Mouse (Mus musculus) left cerebral cortex, postnatal 25 days (tissue): ENCODE measurements at regions not wholly inside any gene's neighbourhood (a gene's known extent, or its start where the extent isn't known, plus 50 kb on each side); places are given as distances from the start of the nearest gene placed in this dataset.

Source experiments
- DNase-seq, 2 experiments: peaks; one replicate each; pipeline ENCODE4 v3.0.0; 2022; ENCODE audit warnings: low spot score in 2 of 2, mixed read lengths in 1 of 2
- intact Hi-C: fragments of 180-260 bp; cut with DNase I; formaldehyde crosslinking; loops from one replicate; pipeline ENCODE4 v1.15.1; 2025

DNA sequence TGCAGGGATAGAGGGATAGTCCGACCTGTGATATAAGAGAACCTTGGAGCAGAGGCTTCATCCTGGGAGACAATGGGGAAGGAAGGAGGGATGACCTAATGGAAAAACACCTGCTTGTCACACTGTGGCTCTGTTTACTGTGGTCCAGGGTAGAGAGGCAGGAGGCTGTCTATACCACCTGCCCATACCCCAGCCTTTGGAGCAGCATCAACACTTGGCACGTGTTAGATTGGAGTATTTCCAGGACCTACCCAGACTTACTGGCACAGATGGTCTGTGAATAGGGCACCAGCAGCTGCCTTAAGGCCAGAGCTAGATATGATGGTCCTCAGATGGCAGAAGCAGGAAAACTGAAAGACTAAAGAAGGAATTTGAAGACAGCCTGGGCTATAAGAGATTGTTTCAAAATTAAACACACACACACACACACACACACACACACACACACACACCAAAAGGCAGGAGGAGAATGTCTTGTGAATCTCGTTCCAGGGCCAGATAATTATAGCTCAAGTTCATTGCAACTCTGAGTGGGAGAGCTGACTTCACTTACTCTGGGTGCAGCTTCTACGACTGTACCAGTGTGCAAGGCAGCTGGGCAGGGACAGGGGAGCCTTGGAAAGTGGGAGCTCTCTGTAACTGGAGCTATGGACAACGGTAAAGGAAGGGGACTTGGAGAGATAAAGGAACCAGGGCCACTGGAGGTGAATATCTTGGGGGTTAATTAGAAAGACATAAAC is 227.8 kb upstream of the Sdk2 start:
- DNase-seq, result peak in 1 of 2 experiments; percentile 13
- intact Hi-C loops, result no loop called here

DNA sequence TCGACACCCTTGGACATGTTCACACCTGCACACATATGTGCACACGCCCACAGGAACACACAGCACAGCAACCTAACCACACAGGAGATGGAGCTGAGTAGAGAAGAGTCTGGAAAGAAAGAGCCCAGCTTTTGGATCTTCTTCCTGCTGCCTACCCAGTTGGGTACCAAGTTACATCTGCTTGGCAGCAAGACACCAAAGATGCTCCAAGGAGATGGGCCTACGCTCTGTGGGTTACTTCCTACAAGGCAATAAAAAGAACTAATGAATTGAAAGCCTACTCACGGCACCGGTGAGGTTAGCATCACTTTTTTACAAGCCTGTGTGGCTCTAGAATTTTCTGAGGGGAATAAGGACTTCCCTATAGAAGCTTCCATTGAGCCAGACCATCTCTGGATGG is 224.4 kb upstream of the Sdk2 start:
- intact Hi-C loops, result no loop called here
- peak in 1 of 2 experiments; percentile 58 for DNase-seq

DNA sequence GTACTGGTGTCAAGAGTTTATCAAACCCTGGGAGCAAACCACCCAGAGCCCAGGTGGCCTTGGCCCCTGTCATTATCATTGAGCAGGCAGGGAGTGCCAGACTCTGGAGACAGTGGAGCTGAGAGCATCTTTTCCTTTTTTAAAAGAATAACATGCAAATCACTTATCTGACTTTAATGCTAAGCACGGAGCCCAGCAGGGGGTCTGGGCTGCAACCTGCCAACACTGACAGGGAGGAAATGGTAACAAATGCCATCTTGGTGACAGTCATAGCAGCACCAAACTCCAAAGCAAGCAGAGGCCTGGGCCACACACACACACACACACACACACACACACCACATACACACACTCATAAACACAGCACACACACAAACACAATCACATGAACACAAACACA is 223.1 kb upstream of the Sdk2 start:
- intact Hi-C loops, result loop anchor here (5.0 kb wide), 1 partner anchor 93 kb away; no protein-coding TSS in a partner anchor
- no peak for DNase-seq

DNA sequence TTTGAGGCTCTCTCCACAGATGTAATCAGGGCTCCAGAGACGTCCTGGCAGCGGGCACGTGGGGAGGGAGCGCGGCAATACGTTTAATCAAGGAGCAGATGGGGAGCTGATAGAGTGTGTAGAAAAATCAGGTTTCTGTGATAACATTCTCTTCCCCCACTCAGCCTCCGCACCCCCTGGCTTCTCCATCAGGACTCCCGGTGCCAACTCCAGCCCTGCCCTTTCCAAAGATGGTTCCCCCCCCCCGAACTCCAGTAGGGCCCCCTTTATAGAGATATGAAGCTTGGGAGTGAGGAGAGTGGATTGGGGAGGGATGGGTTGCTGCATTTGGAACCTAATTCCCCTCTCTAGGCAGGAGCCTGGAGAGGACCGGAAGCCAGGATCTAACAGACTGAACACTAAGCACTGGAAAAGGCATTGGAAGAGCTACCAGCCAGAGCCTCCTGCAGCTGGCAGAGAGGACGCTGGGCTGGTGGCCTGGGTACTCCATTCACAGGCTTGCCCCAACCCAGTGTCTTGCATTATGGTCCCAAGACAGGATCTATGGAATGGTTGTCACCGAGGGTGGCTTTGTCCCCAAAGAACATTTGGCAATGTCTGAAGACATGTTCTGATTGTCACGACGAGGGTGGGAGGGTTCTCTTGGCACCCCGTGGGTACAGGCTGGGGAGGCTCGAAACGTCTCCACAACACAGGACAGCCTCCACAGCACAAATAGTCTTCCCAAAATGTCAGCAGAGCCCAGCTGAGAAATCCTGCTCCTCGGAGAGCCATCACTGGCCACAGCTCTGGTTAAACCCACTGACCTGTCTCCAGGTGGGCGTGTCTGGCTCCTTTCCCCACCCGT is 218.2 kb upstream of the Sdk2 start:
- intact Hi-C loops, result loop anchor here (2.0 to 5.0 kb wide), 3 partner anchors 88 to 418 kb away; partner anchors contain the start of gene Sdk2
- peak; percentile 35 to 80 for DNase-seq

DNA sequence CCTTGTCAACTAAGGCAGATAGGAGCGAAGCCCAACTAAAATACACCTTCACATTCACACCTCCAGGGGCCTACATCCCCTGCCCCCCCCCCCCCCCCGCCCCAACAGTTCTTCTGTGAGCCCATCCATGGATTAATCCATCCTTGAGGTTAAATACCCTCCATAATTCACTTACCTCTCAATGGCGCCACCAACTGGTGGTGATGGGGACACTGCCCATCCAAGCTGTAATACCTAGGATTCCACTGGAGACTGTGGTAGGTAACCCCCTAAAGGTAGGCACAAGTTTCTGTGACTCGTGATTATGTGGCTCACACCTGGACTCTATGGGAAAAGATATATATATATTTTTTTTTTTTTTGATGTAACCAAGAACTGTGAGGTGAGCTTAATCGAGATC is 216.4 kb upstream of the Sdk2 start:
- intact Hi-C loops, result loop anchor here (5.0 kb wide), 1 partner anchor 416 kb away; no protein-coding TSS in a partner anchor
- peak in 1 of 2 experiments; percentile 51 for DNase-seq

DNA sequence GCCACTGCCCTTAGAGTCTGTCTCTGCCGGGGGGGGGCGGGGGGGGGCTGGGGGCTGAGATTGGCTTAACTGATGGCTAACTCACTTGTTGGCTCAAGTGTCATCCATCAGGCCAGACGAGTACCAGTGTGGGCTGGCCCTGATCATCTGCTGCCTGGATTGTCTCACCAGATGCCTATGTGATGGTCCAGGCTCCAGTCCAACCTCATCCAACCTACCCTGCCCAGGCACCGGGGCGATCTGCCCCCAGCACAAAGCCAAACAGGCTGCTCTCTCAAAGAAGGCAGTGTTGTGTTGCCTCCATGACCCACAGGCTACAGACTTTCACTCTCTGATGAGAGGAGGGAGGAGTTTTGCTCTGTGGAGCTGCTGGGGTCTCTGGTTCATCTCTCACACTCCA is 215.7 kb upstream of the Sdk2 start:
- intact Hi-C loops, result loop anchor here (5.0 kb wide), 1 partner anchor 415 kb away; no protein-coding TSS in a partner anchor
- no peak for DNase-seq

DNA sequence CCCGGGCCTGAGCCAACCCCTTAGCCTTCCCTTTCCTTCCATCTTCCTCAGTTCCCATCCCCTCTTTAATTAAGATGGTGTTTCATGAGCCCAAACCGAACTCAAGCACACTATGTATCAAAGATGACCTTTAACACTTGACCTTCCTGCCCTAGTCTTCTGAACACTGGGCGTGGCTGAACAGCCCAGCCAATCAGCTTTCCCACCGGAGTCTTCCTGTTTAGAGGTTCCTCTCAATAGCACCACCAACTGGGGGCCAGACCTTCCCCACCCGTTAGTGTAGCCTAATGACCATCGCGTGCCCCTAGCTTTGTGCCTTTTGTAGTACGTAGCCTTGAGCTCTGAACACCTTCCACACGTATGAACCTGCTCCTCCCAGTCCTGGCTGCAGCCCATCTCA is 215.0 kb upstream of the Sdk2 start:
- no peak for DNase-seq
- intact Hi-C loops, result loop anchor here (5.0 kb wide), 1 partner anchor 415 kb away; no protein-coding TSS in a partner anchor

DNA sequence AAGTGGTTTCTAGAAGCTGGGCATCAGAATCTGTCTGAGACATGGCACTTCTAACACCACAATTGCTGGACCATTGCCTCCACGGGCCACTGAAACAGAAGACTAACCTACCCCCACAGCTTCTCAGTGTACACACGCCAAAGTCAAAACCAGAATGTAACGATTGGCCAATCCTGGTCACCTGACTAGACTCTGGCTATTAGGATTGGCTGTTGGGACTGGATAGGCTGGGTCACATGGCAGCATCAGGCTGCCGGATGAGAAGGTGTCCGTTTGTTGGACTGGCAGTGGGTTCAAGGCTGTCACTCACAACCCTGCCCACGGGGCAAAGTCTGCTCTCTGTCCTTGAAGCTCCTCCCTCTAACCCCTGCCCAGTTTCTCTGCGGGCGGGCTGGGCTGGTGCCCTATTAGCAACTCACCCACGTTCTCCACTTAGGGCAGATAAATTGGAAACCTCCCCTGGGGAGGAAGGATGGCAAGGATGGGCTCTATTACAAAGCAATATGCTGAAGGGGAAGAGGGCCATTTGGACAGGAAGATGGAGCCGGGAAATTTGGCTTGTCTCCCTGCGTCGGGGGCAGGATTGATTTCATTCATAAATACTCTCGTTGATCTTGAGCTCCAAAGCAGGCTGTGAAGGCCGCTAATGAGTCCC is 214.3 kb upstream of the Sdk2 start:
- intact Hi-C loops, result loop anchor here (5.0 kb wide), 1 partner anchor 414 kb away; no protein-coding TSS in a partner anchor
- DNase-seq, result no peak

DNA sequence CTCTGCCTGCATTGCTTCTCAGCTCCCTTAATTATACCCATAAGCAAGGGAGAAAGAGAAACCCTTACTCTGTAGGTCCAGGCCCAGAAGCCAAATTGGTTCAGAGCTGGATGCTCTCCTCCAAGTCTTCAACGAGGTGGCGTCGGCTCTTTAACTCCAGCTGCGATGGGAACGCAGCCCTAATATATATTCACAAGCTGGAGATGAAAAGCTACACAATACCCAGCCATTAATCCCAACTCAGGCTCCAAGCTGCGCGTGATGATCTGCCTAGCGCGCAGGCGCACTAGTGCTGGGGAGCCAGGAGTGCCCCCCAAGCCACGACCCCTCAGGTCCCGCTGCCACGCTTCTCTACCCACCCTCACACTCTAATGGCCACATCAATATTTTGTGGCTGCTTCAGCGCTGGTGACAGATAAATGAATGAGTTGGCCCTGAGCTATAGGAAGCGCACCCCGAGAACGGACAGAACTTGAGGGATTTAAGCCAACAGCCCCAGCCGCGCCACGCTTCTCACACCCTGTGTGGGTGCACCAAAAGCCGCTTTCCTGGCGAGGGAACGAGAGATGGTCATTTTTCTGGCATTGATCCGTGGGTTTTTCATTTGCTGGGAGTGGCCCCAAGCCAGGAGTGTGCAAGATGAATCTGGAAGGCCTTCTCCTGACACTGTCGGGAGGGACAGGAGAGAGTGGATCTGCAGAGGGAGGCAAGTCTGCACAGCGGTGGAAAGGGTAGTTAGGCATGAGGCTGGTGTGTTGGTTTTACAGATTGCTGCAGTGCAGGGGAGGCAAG is 210.9 kb upstream of the Sdk2 start:
- DNase-seq, result no peak
- intact Hi-C loops, result no loop called here

DNA sequence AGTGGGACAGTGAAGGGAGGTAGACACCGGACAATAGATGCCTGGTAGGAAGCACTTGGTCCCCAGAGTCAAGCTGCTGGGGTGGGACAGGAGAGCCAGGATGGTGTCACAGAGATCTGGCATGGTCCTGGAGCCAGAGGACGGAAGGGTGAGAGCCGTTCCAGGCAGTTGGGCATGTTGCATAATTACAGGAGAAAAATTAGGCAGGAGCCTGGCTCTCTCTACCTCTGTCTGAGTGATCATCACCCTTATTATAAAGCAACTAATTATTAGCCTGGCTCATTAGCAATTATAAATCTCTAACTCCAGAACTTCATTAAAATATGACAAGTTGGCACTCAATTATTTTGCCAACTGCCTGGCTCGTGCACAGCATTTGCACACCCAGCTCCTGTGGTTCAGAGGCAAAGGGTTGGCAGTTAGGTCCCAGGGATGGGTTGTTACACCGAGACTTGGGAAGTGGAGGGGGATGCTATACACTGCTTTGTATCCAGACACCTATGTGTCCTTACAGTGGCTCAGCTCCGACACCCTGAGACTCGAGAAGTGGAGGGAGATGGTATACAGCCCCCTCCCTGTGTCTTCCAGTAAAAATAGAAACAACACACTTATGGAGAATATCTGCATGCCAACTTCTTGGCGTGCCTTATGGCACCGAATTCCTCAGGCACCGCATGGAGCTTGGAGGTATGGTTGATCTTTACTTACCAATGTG is 203.7 kb upstream of the Sdk2 start:
- intact Hi-C loops, result no loop called here
- peak in 1 of 2 experiments; percentile 47 for DNase-seq

DNA sequence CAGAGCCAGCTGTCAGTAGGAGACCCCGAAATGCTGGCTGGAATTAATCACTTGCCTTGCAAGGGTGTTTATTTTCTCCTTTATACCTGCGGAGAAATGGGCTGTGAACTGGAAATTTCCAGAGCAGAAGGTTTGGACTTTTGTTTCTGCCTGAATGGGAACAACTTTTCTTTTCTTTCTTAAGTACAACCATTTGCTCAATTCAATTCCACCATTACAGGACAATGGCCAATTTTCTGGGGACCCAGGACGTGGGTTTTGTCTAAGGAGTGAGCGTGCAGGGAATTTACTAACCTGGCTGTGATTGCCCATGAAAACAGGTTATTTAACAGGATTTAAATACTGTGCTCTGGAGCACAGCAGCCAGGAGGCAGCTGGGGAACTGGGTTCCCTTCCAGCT is 195.1 kb upstream of the Sdk2 start:
- no peak for DNase-seq
- intact Hi-C loops, result no loop called here

DNA sequence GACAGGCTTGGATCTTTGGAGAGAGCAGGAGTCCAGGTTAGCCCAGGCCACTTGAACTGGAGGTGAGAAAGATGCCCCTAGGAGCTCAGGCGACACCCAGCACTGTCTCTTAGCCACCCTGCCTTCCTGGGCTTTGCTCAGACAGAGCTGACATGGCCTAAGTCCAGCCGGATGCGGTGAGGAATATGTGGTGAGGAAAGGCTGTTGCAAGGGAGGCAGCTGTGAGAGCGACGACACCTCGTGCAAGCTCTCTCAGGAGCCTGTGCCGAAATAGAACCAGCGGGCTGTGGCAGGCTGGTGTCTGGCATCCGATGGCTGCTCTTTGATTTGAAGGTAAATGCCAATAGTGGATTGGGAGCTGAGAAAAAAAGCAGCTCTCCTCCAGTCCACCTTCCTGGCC is 191.4 kb upstream of the Sdk2 start:
- intact Hi-C loops, result no loop called here
- peak in 1 of 2 experiments; percentile 58 for DNase-seq

DNA sequence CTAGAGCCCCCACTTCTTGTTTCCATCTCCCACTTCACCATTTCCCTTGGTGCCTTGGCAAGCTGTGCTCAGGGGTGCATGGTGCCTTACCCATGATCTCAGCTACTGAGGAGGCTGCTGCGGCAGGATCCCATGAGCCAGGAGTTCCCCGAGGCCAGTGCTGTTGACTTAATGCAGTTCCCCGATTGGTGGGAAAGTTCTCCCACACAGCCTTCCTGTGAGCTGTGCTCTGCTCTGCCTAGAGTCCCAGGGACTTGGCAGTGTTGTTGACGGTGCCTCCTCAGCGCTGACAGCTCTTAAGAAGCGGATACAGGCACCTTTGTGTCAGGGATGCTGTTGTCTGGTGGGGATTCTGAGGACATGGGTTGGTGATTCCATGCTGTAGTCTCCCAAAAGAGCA is 190.9 kb upstream of the Sdk2 start:
- DNase-seq, result peak in 1 of 2 experiments; percentile 38
- intact Hi-C loops, result no loop called here

DNA sequence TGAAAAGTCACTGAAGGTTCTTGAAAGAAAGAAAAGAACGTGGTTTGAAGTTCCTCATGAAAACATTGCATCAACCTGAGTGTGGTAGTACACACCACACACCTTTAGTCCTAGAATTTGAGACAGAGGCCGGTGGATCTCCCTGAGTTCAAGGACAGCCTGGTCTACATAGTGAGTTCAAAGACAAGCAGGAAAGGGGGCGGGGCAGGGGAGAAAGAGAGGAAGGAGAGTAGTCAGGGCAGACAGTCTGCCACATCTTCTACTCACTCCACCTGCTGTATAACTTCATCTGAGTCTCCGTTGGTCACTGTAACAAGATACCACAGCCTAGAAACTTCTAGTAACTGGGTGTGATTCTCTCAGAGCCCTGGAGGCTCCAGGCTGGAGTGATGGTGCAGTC is 190.2 kb upstream of the Sdk2 start:
- DNase-seq, result no peak
- intact Hi-C loops, result no loop called here

DNA sequence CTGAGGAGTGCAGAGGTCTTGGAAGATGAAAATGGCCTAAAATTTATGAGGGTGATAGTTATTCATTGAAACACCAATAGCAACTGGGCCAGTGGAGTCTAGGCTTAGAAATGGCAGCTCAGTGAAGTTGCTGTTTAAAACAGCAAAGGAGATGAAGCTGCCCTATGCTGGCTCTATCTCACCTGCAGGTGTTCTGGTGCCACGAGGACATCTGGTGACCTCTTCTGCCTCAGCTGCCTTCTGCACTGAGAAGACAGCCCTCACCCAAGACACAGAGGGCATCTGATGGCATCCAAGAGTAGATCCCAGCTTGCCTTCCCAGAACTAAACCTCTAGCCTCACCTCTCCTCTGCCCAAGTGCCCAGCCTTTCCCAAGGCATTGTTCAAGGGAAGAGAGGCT is 187.5 kb upstream of the Sdk2 start:
- intact Hi-C loops, result no loop called here
- no peak for DNase-seq

DNA sequence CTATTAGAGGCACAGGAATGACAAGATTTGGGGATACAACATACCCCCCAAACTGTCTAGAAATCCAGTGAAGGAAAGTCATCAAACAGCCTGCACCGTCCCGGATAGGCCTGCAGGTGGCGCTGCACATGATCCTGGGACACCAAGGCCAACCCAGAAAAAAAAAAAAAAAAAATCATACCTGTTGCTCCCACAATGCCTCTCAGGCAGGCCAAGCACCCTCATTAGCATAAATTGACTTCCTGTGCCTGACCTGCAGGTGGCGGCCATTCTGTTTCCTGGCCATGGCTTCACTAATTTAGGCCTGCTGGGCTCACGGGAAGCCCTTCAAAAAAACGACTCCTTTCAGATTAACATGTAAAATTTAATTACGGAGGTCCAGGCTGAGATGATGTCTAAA is 184.8 kb upstream of the Sdk2 start:
- DNase-seq, result no peak
- intact Hi-C loops, result no loop called here

DNA sequence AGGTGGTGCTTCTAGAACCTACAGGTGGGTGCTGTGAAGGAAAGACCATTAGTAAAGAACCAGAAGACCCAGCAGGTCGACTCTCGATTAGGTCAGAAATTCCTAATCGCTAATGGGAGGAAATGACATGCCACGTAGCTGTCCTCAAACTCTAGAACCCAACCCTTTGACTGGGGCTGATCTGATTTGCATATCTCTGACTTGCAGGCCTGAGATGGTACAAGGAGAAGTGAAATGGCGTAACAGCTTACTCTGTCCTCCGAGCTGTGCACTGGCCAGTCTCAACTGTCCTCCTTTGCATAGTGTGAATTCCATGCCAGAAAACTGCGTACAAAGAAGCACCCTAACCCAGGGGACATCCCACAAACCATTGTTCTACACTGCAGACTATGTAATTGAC is 182.4 kb upstream of the Sdk2 start:
- intact Hi-C loops, result no loop called here

DNA sequence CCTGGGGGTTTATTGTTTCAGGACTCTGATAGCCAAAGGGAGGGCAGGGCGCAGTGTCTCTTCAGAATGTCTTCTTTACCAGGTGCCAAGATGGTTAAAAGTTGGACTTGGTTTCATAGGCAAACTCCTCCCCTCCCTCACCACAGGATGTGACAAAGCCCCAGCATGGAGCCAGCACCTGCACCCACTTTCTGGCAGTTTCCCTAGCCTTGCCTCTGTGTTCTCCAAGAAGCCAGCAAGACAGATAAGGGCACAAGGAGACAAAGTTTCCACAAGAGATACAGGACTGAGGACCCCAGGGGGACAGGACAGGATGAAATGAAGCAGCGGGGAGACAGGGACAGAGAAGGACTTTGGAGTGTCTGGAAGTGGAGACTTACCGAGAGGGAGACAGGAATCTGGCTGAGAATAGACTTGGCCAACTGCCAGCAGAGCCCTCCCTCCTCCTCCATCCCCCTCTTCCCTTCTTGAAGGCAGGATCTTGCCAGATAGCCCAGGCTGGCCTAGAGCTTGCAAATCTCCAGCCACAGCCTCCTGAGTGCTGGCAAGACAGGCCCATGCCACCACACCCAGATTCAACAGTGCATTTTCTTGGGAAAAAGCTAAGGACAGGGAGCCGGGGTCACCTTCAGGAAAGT is 181.5 kb upstream of the Sdk2 start:
- DNase-seq, result peak in 1 of 2 experiments; percentile 28

More for the DNA sequence above, 182.4 kb upstream of the Sdk2 start:
- DNase-seq, result no peak

More for the DNA sequence above, 181.5 kb upstream of the Sdk2 start:
- intact Hi-C loops, result no loop called here
